Mouse (Mus musculus): ENCODE results near the gene Tprgl. TPM values are rescaled to one million over a fixed set of nuclear protein-coding genes. Genes with fewer than 3 reads are reported as not detected.

The Tprgl gene
- polyA plus RNA-seq, 1 experiment, result 96.8 TPM

- Histone ChIP-seq H3ac (ENCODE audit: control insufficient read depth, insufficient read length) (no peak overlapping the region), H3K4me2 (ENCODE audit: low read depth) (no peak overlapping the region), H3K4me3 (no peak overlapping the region), H3K27me3 (ENCODE audit: control insufficient read depth, insufficient read depth, insufficient read length) (peaks cover 45% of the 10 kb centered on the region), H3K36me3 (ENCODE audit: control insufficient read depth, insufficient read depth) (no peaks in the 10 kb centered on the region), H3K79me2 (ENCODE audit: control insufficient read depth, insufficient read depth) (no peaks in the 10 kb centered on the region)
- no peak for TF ChIP-seq SRF (IDR thresholded peaks at IDR 0.05; ENCODE audit: control insufficient read depth, insufficient read length, low read depth)
- no peak for TF ChIP-seq MAX (IDR thresholded peaks at IDR 0.05; ENCODE audit: low read depth)
- TF ChIP-seq TCF12 (IDR thresholded peaks at IDR 0.05; ENCODE audit: insufficient read depth, poor library complexity, severe bottlenecking), result no peak
- no peak for TF ChIP-seq MYOD1 (IDR thresholded peaks at IDR 0.05; ENCODE audit: control insufficient read depth in 1 of 3, insufficient read length in 2 of 3, low read depth in 2 of 3)
- TF ChIP-seq REST (IDR thresholded peaks at IDR 0.05; ENCODE audit: insufficient read depth, insufficient read length), result no peak
- no peak for TF ChIP-seq POLR2A (IDR thresholded peaks at IDR 0.05; ENCODE audit: insufficient read length, low read depth)
- no peak for TF ChIP-seq MYOG (IDR thresholded peaks at IDR 0.05; ENCODE audit: control insufficient read depth in 1 of 3, insufficient read depth in 1 of 3, insufficient read length in 2 of 3, low read depth in 2 of 3)
Measured at GRCm38 (mm10) chr4:154171931-154172604, 11.6 kb upstream of the Tprgl start.

GRCm38 (mm10) chr4:154171151-154171930 is 10.9 kb upstream of the Tprgl start:
- H3K27me3 ChIP-seq (ENCODE audit: control insufficient read depth, insufficient read depth, insufficient read length), result peaks cover 45% of the 10 kb centered on the region
- no peaks in the 10 kb centered on the region for H3K79me2 ChIP-seq (ENCODE audit: control insufficient read depth, insufficient read depth)
- H3K4me2 ChIP-seq (ENCODE audit: low read depth), result no peak overlapping the region

GRCm38 (mm10) chr4:154170506-154171150 is 10.2 kb upstream of the Tprgl start, which contains the start of gene Megf6:
TSS of gene Megf6 (plus strand) at chr4:154170730.
- no peak within 1 kb of the TSS for H3ac ChIP-seq (ENCODE audit: control insufficient read depth, insufficient read length)
- no peak within 1 kb of the TSS for H3K4me2 ChIP-seq (ENCODE audit: low read depth)
- H3K79me2 ChIP-seq (ENCODE audit: control insufficient read depth, insufficient read depth), result no peaks in the 10 kb centered on the region
- no peak within 1 kb of the TSS for H3K4me3 ChIP-seq
- no peaks in the 10 kb centered on the region for H3K36me3 ChIP-seq (ENCODE audit: control insufficient read depth, insufficient read depth)
- TF ChIP-seq MAX (IDR thresholded peaks at IDR 0.05; ENCODE audit: low read depth) (no peak), POLR2A (IDR thresholded peaks at IDR 0.05; ENCODE audit: insufficient read length, low read depth) (no peak), TCF12 (IDR thresholded peaks at IDR 0.05; ENCODE audit: insufficient read depth, poor library complexity, severe bottlenecking) (no peak), USF1 (IDR thresholded peaks at IDR 0.05; ENCODE audit: low read depth) (no peak), TCF3 (IDR thresholded peaks at IDR 0.05; ENCODE audit: insufficient read length, low read depth) (no peak), SRF (IDR thresholded peaks at IDR 0.05; ENCODE audit: control insufficient read depth, insufficient read length, low read depth) (no peak), REST (IDR thresholded peaks at IDR 0.05; ENCODE audit: insufficient read depth, insufficient read length) (no peak)
- H3K27me3 ChIP-seq (ENCODE audit: control insufficient read depth, insufficient read depth, insufficient read length), result peaks cover 45% of the 10 kb centered on the region

More at GRCm38 (mm10) chr4:154171151-154171930, 10.9 kb upstream of the Tprgl start:
- Histone ChIP-seq H3K4me3 (no peak overlapping the region), H3ac (ENCODE audit: control insufficient read depth, insufficient read length) (no peak overlapping the region), H3K36me3 (ENCODE audit: control insufficient read depth, insufficient read depth) (no peaks in the 10 kb centered on the region)
- no peak for TF ChIP-seq REST (IDR thresholded peaks at IDR 0.05; ENCODE audit: insufficient read depth, insufficient read length)
- TF ChIP-seq E2F4 (IDR thresholded peaks at IDR 0.05; ENCODE audit: insufficient read depth), result no peak
- no peak for TF ChIP-seq MYOG (IDR thresholded peaks at IDR 0.05; ENCODE audit: control insufficient read depth in 1 of 3, insufficient read depth in 1 of 3, insufficient read length in 2 of 3, low read depth in 2 of 3)
- TF ChIP-seq SRF (IDR thresholded peaks at IDR 0.05; ENCODE audit: control insufficient read depth, insufficient read length, low read depth), result no peak

- Histone ChIP-seq H3K4me2 (ENCODE audit: low read depth) (no peak overlapping the region), H3ac (ENCODE audit: control insufficient read depth, insufficient read length) (no peak overlapping the region), H3K4me3 (no peak overlapping the region), H3K27me3 (ENCODE audit: control insufficient read depth, insufficient read depth, insufficient read length) (peaks cover 45% of the 10 kb centered on the region), H3K79me2 (ENCODE audit: control insufficient read depth, insufficient read depth) (no peaks in the 10 kb centered on the region), H3K36me3 (ENCODE audit: control insufficient read depth, insufficient read depth) (no peaks in the 10 kb centered on the region)
- no peak for TF ChIP-seq MYOD1 (IDR thresholded peaks at IDR 0.05; ENCODE audit: control insufficient read depth in 1 of 3, insufficient read length in 2 of 3, low read depth in 2 of 3)
- TF ChIP-seq SRF (IDR thresholded peaks at IDR 0.05; ENCODE audit: control insufficient read depth, insufficient read length, low read depth), result no peak
- no peak for TF ChIP-seq CEBPB (IDR thresholded peaks at IDR 0.05; ENCODE audit: insufficient read depth, poor library complexity, severe bottlenecking)
- no peak for TF ChIP-seq TCF3 (IDR thresholded peaks at IDR 0.05; ENCODE audit: insufficient read length, low read depth)
- no peak for TF ChIP-seq MYOG (IDR thresholded peaks at IDR 0.05; ENCODE audit: control insufficient read depth in 1 of 3, insufficient read depth in 1 of 3, insufficient read length in 2 of 3, low read depth in 2 of 3)
- no peak for TF ChIP-seq E2F4 (IDR thresholded peaks at IDR 0.05; ENCODE audit: insufficient read depth)
- TF ChIP-seq USF1 (IDR thresholded peaks at IDR 0.05; ENCODE audit: low read depth), result no peak
Measured at GRCm38 (mm10) chr4:154170021-154170420, 9.6 kb upstream of the Tprgl start.

GRCm38 (mm10) chr4:154167053-154167452 is 6.6 kb upstream of the Tprgl start:
- H3K79me2 ChIP-seq (ENCODE audit: control insufficient read depth, insufficient read depth), result no peaks in the 10 kb centered on the region
- H3K4me2 ChIP-seq (ENCODE audit: low read depth), result no peak overlapping the region
- no peaks in the 10 kb centered on the region for H3K36me3 ChIP-seq (ENCODE audit: control insufficient read depth, insufficient read depth)
- H3K4me3 ChIP-seq, result no peak overlapping the region
- TF ChIP-seq MAX (IDR thresholded peaks at IDR 0.05; ENCODE audit: low read depth) (no peak), REST (IDR thresholded peaks at IDR 0.05; ENCODE audit: insufficient read depth, insufficient read length) (no peak)
- peaks cover 32% of the 10 kb centered on the region for H3K27me3 ChIP-seq (ENCODE audit: control insufficient read depth, insufficient read depth, insufficient read length)
- no peak overlapping the region for H3ac ChIP-seq (ENCODE audit: control insufficient read depth, insufficient read length)
